Mouse (Mus musculus): ENCODE results near the gene Sesn1. TPM values are rescaled to one million over a fixed set of nuclear protein-coding genes. Genes with fewer than 3 reads are reported as not detected.
A peak's percentile ranks its signal among the peaks of the same experiment; 100 is the strongest.
"Not testable (repeated sequence)": the region's sequence is repeated elsewhere in the genome, so short reads cannot be mapped to it uniquely, and the experiment has no call there.

Gene Sesn1
- polyA plus RNA-seq, 1 experiment = 4.5 TPM

- H3K27me3 ChIP-seq (replicated peaks) = no peaks in the 10 kb centered on the region
- TF ChIP-seq GATA1 (IDR thresholded peaks at IDR 0.05; ENCODE audit: borderline replicate concordance, low read length) (no peak), FLI1 (IDR thresholded peaks at IDR 0.05; ENCODE audit: low read length) (no peak)
- peaks cover 60% of the 10 kb centered on the region for H3K36me3 ChIP-seq (replicated peaks; ENCODE audit: low read length)
- H3K9me3 ChIP-seq = peaks cover 38% of the 10 kb centered on the region
- peaks cover 31% of the 10 kb centered on the region for H3K4me1 ChIP-seq
- no peak overlapping the region for H3K4me3 ChIP-seq (replicated peaks)
Observed at GRCm38 (mm10) chr10:41805729-41806355, 3.9 kb upstream of the Sesn1 start.

DNA sequence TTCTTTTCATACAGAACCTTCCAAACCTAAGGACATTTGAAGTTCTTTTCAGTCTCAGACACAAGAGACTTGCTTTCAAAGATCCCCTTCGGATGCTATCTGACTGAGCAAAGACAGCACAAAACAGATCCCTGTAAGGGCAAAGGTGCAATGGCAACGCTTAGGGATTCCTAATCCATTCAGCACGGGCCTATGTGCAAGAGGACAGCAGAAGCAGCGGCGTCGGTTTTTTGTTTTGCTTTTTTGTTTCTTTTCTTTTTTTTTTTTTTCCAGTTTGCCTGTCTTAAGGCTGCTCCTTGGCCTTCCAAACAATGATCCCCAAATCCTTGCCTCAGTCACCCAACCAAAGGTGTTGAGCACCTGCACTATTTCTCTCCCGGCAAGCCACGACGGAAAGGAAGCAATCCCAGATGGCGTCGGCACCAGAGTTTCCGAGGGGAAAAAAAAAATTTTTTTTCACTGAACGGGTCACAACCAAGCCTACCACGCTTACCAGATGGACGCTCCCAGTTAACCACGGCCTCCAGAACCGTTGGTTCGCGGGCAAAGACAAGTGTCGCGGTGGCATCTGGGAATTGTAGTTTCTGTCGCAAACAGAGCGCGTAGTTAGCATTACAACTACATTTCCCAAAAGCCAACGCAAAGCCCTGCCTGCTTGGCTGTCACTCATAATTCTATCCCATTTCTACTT, 510 bp upstream of the Sesn1 start:
- H3K27me3 ChIP-seq (replicated peaks) = no peaks in the 10 kb centered on the region
- TF ChIP-seq GATA1 (IDR thresholded peaks at IDR 0.05; ENCODE audit: borderline replicate concordance, low read length) (no peak), FLI1 (IDR thresholded peaks at IDR 0.05; ENCODE audit: low read length) (no peak)
- peaks cover 26% of the 10 kb centered on the region for H3K36me3 ChIP-seq (replicated peaks; ENCODE audit: low read length)

DNA sequence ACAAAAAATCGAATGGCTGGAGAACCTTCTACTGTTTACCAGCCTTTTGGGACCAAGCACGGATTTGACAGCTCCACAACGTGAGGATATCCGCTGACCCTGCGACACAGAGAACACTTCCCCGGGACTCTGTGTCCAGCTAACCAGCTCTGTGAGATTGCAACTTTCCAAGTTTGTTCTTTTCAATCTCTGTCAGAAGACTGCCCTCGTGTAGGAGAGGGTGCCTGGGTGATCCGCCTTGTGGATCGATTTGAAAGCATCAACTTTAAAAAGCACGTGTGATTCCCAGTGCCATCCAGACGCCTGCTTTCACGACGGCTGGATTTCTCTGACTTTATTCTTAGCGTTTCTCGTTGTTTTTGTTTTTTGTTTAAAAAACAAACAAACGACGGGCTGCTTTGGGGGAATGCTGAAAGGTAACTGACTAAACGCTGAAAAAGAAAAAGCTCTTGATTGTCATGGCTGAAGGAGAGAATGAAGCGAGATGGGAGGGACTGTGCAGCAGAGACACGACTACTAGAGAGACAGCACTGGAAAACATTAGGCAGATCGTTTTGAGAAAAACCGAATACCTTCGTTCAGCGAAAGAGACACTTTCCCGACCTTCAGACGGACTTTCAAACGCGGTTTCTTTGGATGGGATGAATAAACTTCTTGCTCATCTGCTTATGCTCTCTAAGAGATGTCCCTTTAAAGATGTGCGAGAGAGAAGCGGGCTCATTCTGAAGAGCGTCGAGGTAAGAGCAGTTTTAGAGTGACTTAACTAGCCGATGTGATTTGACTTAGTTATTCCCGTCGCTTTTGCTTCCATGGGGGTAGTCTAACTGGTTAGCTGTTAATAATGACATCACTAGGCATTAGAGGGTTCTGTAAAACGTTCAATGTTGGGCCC, 1.1 kb downstream of the Sesn1 start:
- H3K27me3 ChIP-seq (replicated peaks) = no peaks in the 10 kb centered on the region
- H3K4me3 ChIP-seq (replicated peaks) = peak overlapping the region; percentile 99
- 0 out of 2 replicates have a peak, but pooled peaks cover 4% of the 10 kb centered on the region for H3K9me3 ChIP-seq
- TF ChIP-seq GATA1 (IDR thresholded peaks at IDR 0.05; ENCODE audit: borderline replicate concordance, low read length) = no peak
- TF ChIP-seq FLI1 (IDR thresholded peaks at IDR 0.05; ENCODE audit: low read length) = no peak
- H3K4me1 ChIP-seq = peaks cover 64% of the 10 kb centered on the region
- H3K36me3 ChIP-seq (replicated peaks; ENCODE audit: low read length) = peaks cover 14% of the 10 kb centered on the region

More for the DNA sequence above, 510 bp upstream of the Sesn1 start:
- H3K4me3 ChIP-seq (replicated peaks) = peak overlapping the region; percentile 99
- H3K4me1 ChIP-seq = peaks cover 58% of the 10 kb centered on the region
- H3K9me3 ChIP-seq = peaks cover 7% of the 10 kb centered on the region; the same call in 1 of the 2 replicates

- TF ChIP-seq GATA1 (IDR thresholded peaks at IDR 0.05; ENCODE audit: borderline replicate concordance, low read length) = no peak
- TF ChIP-seq FLI1 (IDR thresholded peaks at IDR 0.05; ENCODE audit: low read length) = no peak
- Histone ChIP-seq H3K9me3 (0 out of 2 replicates have a peak, but pooled peaks cover 4% of the 10 kb centered on the region), H3K27me3 (replicated peaks) (no peaks in the 10 kb centered on the region), H3K4me1 (peaks cover 54% of the 10 kb centered on the region), H3K4me3 (replicated peaks) (peak overlapping the region; percentile 70), H3K36me3 (replicated peaks; ENCODE audit: low read length) (peaks cover 6% of the 10 kb centered on the region)
Observed at GRCm38 (mm10) chr10:41812566-41812965, 2.8 kb downstream of the Sesn1 start.

GRCm38 (mm10) chr10:41814305-41814853, 4.6 kb downstream of the Sesn1 start:
- H3K36me3 ChIP-seq (replicated peaks; ENCODE audit: low read length) = no peaks in the 10 kb centered on the region
- TF ChIP-seq GATA1 (IDR thresholded peaks at IDR 0.05; ENCODE audit: borderline replicate concordance, low read length) (0 out of 3 replicates have a peak, but pooled peaks have one; percentile 10), FLI1 (IDR thresholded peaks at IDR 0.05; ENCODE audit: low read length) (no peak)
- H3K4me1 ChIP-seq = peaks cover 45% of the 10 kb centered on the region
- peak overlapping the region; percentile 74 for H3K4me3 ChIP-seq (replicated peaks)
- no peaks in the 10 kb centered on the region for H3K9me3 ChIP-seq
- H3K27me3 ChIP-seq (replicated peaks) = no peaks in the 10 kb centered on the region

DNA sequence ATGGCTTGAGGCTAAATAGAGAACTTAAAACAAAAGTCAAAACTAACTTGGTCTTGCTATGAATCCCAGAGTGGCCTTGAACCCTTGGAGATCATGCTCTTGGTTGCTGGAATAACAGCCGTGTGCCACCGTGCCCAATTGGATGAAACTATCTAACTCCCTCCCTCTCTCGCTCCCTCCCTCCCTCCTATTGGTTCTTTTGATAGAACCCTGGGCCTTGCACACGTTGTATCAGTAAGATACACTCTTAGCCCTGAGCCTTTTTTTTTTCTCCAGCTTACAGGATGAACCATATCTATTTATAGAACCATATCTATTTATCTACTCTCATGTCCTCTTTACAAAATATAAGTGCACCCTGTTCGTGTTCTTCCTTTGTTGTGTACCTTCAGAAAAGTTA, 6.8 kb downstream of the Sesn1 start:
- Histone ChIP-seq H3K4me1 (peaks cover 48% of the 10 kb centered on the region), H3K4me3 (replicated peaks) (no peak overlapping the region), H3K9me3 (no peaks in the 10 kb centered on the region), H3K27me3 (replicated peaks) (no peaks in the 10 kb centered on the region), H3K36me3 (replicated peaks; ENCODE audit: low read length) (no peaks in the 10 kb centered on the region)
- TF ChIP-seq FLI1 (IDR thresholded peaks at IDR 0.05; ENCODE audit: low read length) (no peak), GATA1 (IDR thresholded peaks at IDR 0.05; ENCODE audit: borderline replicate concordance, low read length) (no peak)

GRCm38 (mm10) chr10:41818036-41818732, 8.4 kb downstream of the Sesn1 start:
- no peaks in the 10 kb centered on the region for H3K9me3 ChIP-seq
- no peak for TF ChIP-seq FLI1 (IDR thresholded peaks at IDR 0.05; ENCODE audit: low read length)
- no peak for TF ChIP-seq GATA1 (IDR thresholded peaks at IDR 0.05; ENCODE audit: borderline replicate concordance, low read length)
- no peaks in the 10 kb centered on the region for H3K27me3 ChIP-seq (replicated peaks)
- H3K4me3 ChIP-seq (replicated peaks) = no peak overlapping the region
- peaks cover 37% of the 10 kb centered on the region for H3K4me1 ChIP-seq
- no peaks in the 10 kb centered on the region for H3K36me3 ChIP-seq (replicated peaks; ENCODE audit: low read length)

DNA sequence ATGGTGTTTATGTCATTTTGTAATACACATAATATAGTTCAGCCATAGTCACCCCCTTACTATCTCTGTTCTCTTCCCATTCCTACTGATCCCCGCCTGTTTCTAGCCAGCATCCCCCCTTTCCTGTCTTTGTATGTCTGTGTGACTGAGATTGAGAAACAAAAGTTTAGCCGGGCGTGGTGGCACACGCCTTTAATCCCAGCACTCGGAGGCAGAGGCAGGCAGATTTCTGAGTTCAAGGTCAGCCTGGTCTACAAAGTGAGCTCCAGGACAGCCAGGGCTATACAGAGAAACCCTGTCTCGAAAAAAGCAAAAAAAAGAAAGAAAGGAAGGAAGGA, 9.0 kb downstream of the Sesn1 start:
- not testable (repeated sequence) for H3K36me3 ChIP-seq (replicated peaks; ENCODE audit: low read length); H3K27me3 ChIP-seq (replicated peaks); H3K4me3 ChIP-seq (replicated peaks); H3K9me3 ChIP-seq
- H3K4me1 ChIP-seq = peaks cover 32% of the 10 kb centered on the region

DNA sequence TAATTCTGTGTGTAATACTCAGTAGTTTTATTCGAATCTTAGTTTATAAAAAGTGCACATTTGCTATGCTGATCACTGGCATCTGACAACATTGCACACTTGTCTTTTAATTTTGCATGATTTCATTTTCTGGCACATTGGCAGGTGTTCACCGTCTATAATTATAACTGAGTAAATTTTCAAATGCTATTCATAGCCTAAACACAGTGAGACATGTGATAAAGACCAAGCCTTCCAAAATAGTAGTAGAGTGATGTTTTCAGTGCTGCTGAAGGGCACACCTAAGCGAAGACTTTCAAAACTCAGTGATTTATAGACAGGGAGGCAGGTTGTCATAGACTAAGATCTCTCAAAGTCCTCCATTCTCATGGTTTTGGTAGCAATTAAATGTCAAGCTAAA, 9.6 kb downstream of the Sesn1 start:
- no peaks in the 10 kb centered on the region for H3K27me3 ChIP-seq (replicated peaks)
- H3K36me3 ChIP-seq (replicated peaks; ENCODE audit: low read length) = no peaks in the 10 kb centered on the region
- no peak overlapping the region for H3K4me3 ChIP-seq (replicated peaks)
- no peak for TF ChIP-seq FLI1 (IDR thresholded peaks at IDR 0.05; ENCODE audit: low read length)
- no peak for TF ChIP-seq GATA1 (IDR thresholded peaks at IDR 0.05; ENCODE audit: borderline replicate concordance, low read length)
- peaks cover 30% of the 10 kb centered on the region for H3K4me1 ChIP-seq
- H3K9me3 ChIP-seq = no peaks in the 10 kb centered on the region
